Mouse (Mus musculus) heart, postnatal 0 days (tissue): ENCODE measurements around the gene Scg5. TPM values are rescaled to one million over a fixed set of nuclear protein-coding genes. Genes with fewer than 3 reads are reported as not detected.

Source experiments
- ATAC-seq: fragments of 200-750 bp; cut with Nextera tagmentation; 2 replicates; pipeline ENCODE4 v1.8.0; 2017; ENCODE audit warnings: low read depth, moderate number of reproducible peaks, moderate library complexity; ENCODE audit not compliant: insufficient read depth
- DNase-seq: peaks from one replicate; pipeline ENCODE4 v3.0.0-alpha.2; 2016; ENCODE audit warnings: low spot score
- H3K27ac ChIP-seq: fragments of 300-500 bp; sonication (generic); 2 replicates; pipeline ENCODE4 v1.5.1; 2014; ENCODE audit warnings: low read depth, mild to moderate bottlenecking
- H3K27me3 ChIP-seq: fragments of 300-500 bp; sonication (generic); 2 replicates; pipeline ENCODE4 v1.6.1; 2014; ENCODE audit warnings: low read length, mixed read lengths; ENCODE audit not compliant: control insufficient read depth, insufficient read depth
- H3K36me3 ChIP-seq: fragments of 300-500 bp; sonication (generic); replicated peaks from 2 replicates; pipeline ENCODE4 v1.6.1; 2014; ENCODE audit warnings: low read length, mixed read lengths; ENCODE audit not compliant: control insufficient read depth, insufficient read depth
- H3K4me1 ChIP-seq: fragments of 300-500 bp; sonication (generic); 2 replicates; pipeline ENCODE4 v1.6.1; 2014; ENCODE audit warnings: antibody characterized with exemption; ENCODE audit not compliant: control insufficient read depth, insufficient read depth
- H3K4me2 ChIP-seq: fragments of 300-500 bp; sonication (generic); 2 replicates; pipeline ENCODE4 v1.6.1; 2014; ENCODE audit warnings: low read depth, mild to moderate bottlenecking, low read length, moderate library complexity
- H3K4me3 ChIP-seq: fragments of 300-500 bp; sonication (generic); 2 replicates; pipeline ENCODE4 v1.5.1; 2014; ENCODE audit warnings: low read depth, low read length
- H3K9ac ChIP-seq: fragments of 300-500 bp; sonication (generic); replicated peaks from 2 replicates; pipeline ENCODE4 v1.6.1; 2014; ENCODE audit warnings: low read depth, low read length, mixed read lengths
- H3K9me3 ChIP-seq: fragments of 300-500 bp; sonication (generic); replicated peaks from 2 replicates; pipeline ENCODE4 v1.6.1; 2016; ENCODE audit warnings: low read length; ENCODE audit not compliant: control insufficient read depth
- CTCF ChIP-seq: IDR thresholded peaks from 2 replicates; pipeline ENCODE4 v1.5.1; 2016; ENCODE audit warnings: antibody characterized with exemption, control low read depth, low read depth
- EP300 ChIP-seq: IDR thresholded peaks from 2 replicates; pipeline ENCODE4 v1.6.1; 2016; ENCODE audit warnings: antibody characterized with exemption, low read depth
- WGBS: fragments of 180-500 bp; shearing (Covaris S2); extraction: QIAGEN DNeasy Blood & Tissue Kit; methylation state at CpG from one replicate; pipeline ENCODE4 v1.1.7; 2014; 5-methylcytosine and 5-hydroxymethylcytosine counted together
- polyA plus RNA-seq: library from polyadenylated mRNA; unstranded; fragments of >200 nt; fragmentation: Nextera tagmentation; extraction: Ambion mirVana; gene quantifications from 2 replicates; pipeline ENCODE4 v1.2.1, GENCODE M21; 2015
- total RNA-seq: library from RNA; depleted of rRNA; stranded (reverse); fragments of >200 nt; gene quantifications from 2 replicates; pipeline ENCODE4 v1.2.3, GENCODE M21; 2014; ENCODE audit warnings: low replicate concordance

Scg5 gene
- total and polyA plus RNA-seq, 2 experiments from 2014 or later, result 1.1 to 5.0 TPM

DNA sequence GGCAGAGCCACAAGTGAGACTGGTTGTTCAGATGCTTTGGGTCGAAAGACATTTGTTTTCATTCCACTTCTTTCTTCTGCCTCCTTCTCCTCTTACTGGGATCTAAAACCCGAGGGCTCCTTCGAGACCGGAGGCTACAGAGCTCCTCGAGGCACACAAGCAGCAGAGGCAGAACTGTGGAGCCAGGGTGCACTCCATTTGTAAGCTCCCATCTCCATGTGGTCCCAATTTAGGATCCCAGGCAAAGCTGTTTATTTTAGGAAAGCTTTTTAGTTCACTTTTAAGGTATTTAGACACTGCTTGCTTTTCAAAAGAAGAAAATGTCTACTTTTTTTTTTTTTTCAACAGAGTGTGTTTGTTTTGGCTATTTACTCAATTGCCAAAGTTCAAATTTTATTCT lies 28.1 kb downstream of the Scg5 start:
- H3K4me3 ChIP-seq, result no peak overlapping the region
- H3K9ac ChIP-seq, result no peak overlapping the region
- no peaks in the 10 kb centered on the region for H3K9me3 ChIP-seq
- no peaks in the 10 kb centered on the region for H3K27me3 ChIP-seq
- no peaks in the 10 kb centered on the region for H3K36me3 ChIP-seq
- ATAC-seq (no peak), DNase-seq (no peak)
- TF ChIP-seq CTCF, result no peak
- no peak overlapping the region for H3K27ac ChIP-seq
- no peak overlapping the region for H3K4me2 ChIP-seq
- WGBS, result 68% methylated on average over 5 of the region's 5 CpGs
- H3K4me1 ChIP-seq, result no peaks in the 10 kb centered on the region

DNA sequence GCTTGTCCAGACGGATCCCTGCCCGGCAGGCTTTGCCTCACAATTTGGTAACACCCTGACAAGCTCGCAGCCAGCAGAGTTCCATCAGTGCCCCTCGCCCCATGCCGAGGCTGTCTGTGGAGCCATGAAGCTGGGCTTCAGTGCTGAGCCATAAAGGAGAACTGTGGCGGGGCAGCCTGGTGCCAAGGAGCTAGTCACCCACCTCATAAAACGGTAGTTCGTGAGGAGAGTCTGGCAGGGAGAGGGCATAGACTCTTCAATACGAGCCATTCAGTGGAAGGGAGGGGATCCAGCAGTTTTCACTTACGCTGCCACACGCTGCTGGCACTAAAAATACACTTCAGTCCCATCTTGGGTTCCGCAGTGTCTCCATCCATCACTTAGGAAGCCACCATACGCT lies 30.3 kb downstream of the Scg5 start:
- WGBS, result 63% methylated on average over 13 of the region's 13 CpGs
- no peaks in the 10 kb centered on the region for H3K27me3 ChIP-seq
- no peak overlapping the region for H3K4me3 ChIP-seq
- TF ChIP-seq CTCF (no peak), EP300 (no peak)
- H3K9me3 ChIP-seq, result no peaks in the 10 kb centered on the region
- no peak overlapping the region for H3K27ac ChIP-seq
- H3K36me3 ChIP-seq, result no peaks in the 10 kb centered on the region
- no peak overlapping the region for H3K9ac ChIP-seq
- DNase-seq (no peak), ATAC-seq (no peak)
- H3K4me1 ChIP-seq, result no peaks in the 10 kb centered on the region
- no peak overlapping the region for H3K4me2 ChIP-seq

DNA sequence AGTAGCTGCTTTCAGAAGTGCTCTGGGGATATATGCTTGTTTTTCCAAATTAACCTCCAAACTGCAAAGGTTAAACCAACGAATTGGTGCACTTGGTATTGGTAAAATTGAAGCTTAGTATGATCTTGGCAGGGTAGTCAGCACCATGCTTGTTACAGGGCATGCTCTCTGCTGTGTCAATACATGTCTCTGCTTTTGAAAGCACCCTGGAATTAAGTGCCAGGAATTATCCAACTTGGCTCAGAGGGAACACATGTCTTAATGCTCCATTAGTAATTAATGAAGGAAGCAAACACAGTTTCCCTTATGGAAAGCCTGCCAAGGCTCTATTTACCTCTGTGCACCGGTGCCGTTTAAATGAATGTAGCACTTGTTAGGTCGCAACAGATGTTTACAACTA lies 33.7 kb downstream of the Scg5 start:
- Histone ChIP-seq H3K27ac (no peak overlapping the region), H3K27me3 (no peaks in the 10 kb centered on the region), H3K9ac (no peak overlapping the region), H3K4me2 (no peak overlapping the region), H3K36me3 (no peaks in the 10 kb centered on the region), H3K9me3 (no peaks in the 10 kb centered on the region), H3K4me1 (no peaks in the 10 kb centered on the region), H3K4me3 (no peak overlapping the region)
- 80% methylated on average over 4 of the region's 4 CpGs for WGBS
- ATAC-seq, result no peak
- TF ChIP-seq CTCF (no peak), EP300 (no peak)
- DNase-seq, result no peak

DNA sequence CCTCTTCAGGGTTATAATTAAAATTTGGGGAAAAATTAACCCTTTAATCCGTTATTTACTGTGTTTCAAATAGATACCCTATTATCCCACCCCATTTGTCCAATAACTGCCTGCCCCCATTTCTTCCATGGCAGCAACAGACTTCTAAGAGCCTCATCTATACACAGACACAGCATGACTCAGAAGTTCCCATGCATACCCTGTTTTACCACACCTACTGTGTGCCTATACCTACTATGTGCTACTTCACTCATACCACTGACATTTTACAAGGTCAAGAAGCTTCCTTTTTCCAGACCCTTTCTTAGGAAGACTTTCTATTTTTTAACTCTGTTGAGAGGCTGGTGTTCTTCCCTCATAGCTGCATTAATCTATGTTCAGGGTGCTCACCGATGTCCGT lies 35.4 kb downstream of the Scg5 start:
- Histone ChIP-seq H3K36me3 (no peaks in the 10 kb centered on the region), H3K4me3 (no peak overlapping the region), H3K27ac (no peak overlapping the region), H3K4me1 (no peaks in the 10 kb centered on the region), H3K27me3 (no peaks in the 10 kb centered on the region), H3K9me3 (no peaks in the 10 kb centered on the region), H3K4me2 (no peak overlapping the region), H3K9ac (no peak overlapping the region)
- no peak for TF ChIP-seq EP300
- no peak for TF ChIP-seq CTCF
- DNase-seq (no peak), ATAC-seq (no peak)
- WGBS, result 76% methylated on average over 3 of the region's 3 CpGs

DNA sequence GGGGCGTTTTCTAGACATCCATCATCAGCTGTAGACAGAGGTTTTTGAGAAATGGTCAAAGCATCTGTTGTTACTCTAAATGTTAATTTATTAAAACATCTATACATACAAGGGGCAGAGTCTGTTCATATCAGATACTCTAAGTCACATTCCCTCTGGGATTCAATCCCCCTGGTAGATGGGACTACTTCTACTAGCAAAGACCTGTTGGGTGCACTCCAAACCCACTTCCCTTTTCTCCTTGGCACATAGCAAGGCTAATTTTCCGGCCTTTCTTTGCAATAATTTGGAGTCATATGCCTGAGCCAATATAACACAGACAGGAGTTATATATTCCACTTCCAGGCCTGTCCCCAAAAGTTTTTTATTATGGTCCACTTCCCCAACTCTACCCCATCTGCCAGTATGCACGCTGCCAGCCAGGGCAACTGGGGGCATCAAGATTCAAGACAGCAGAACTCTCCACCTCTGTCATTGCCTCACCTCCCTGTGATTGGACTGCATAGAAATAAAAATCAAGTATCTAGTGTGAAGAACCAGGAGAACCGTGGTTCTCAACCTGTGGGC lies 40.0 kb downstream of the Scg5 start:
- no peak overlapping the region for H3K9ac ChIP-seq
- WGBS, result 80% methylated on average over 4 of the region's 4 CpGs
- H3K4me2 ChIP-seq, result no peak overlapping the region
- H3K27me3 ChIP-seq, result no peaks in the 10 kb centered on the region
- no peak overlapping the region for H3K27ac ChIP-seq
- H3K4me3 ChIP-seq, result no peak overlapping the region
- ATAC-seq (no peak), DNase-seq (no peak)
- no peaks in the 10 kb centered on the region for H3K36me3 ChIP-seq
- TF ChIP-seq EP300, result no peak
- no peak for TF ChIP-seq CTCF
- no peaks in the 10 kb centered on the region for H3K4me1 ChIP-seq
- H3K9me3 ChIP-seq, result no peaks in the 10 kb centered on the region

DNA sequence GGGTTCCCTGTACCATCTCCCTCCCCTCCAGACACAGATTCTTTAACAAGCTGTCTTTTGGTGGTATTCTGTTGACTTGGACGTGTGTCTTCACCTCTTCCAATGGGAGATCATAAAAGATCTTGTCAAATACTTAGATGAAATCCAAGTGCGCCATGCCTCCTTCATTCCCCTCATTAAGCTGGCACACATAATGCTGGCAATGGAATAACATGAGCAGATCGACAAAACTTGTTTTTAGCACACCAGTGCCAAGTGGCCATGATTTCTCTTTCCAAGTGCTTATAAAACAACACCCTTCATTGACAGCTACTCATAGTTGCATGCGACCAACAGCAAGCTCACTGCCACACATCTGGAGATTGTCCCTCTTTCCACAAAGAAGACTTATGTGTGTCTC lies 41.0 kb downstream of the Scg5 start:
- 70% methylated on average over 4 of the region's 4 CpGs for WGBS
- Histone ChIP-seq H3K4me2 (no peak overlapping the region), H3K36me3 (no peaks in the 10 kb centered on the region), H3K4me3 (no peak overlapping the region), H3K4me1 (no peaks in the 10 kb centered on the region), H3K27me3 (no peaks in the 10 kb centered on the region), H3K9ac (no peak overlapping the region), H3K9me3 (no peaks in the 10 kb centered on the region), H3K27ac (no peak overlapping the region)
- TF ChIP-seq EP300, result no peak
- no peak for TF ChIP-seq CTCF
- ATAC-seq (no peak), DNase-seq (no peak)
